Mouse (Mus musculus): Measurements from ENCODE around the gene Akip1. TPM values are rescaled to one million over a fixed set of nuclear protein-coding genes. Genes with fewer than 3 reads are reported as not detected.

Akip1 gene
- polyA plus RNA-seq, 1 experiment: 12.3 TPM

GRCm38 (mm10) chr7:109704016-109704377 is 507 bp downstream of the Akip1 start:
- WGBS: 3% methylated on average over 17 of the region's 17 CpGs
- no peak for DNase-seq (ENCODE audit: low read depth, low spot score)

- DNase-seq (ENCODE audit: low read depth, low spot score): no peak
- WGBS: 26% methylated on average over 3 of the region's 3 CpGs
Observed at GRCm38 (mm10) chr7:109704461-109704860, 971 bp downstream of the Akip1 start.

- 30% methylated on average over 4 of the region's 4 CpGs for WGBS
- peak; percentile 44 for DNase-seq (ENCODE audit: low read depth, low spot score)
Observed at GRCm38 (mm10) chr7:109707023-109707785, 3.7 kb downstream of the Akip1 start.

GRCm38 (mm10) chr7:109708961-109709382 is 5.5 kb downstream of the Akip1 start:
- 60% methylated on average over 3 of the region's 3 CpGs for WGBS
- DNase-seq (ENCODE audit: low read depth, low spot score): no peak

- no peak for DNase-seq (ENCODE audit: low read depth, low spot score)
- WGBS: 38% methylated on average over 1 of the region's 1 CpGs
Observed at GRCm38 (mm10) chr7:109710069-109710468, 6.6 kb downstream of the Akip1 start.

- no peak for DNase-seq (ENCODE audit: low read depth, low spot score)
- WGBS: 92% methylated on average over 7 of the region's 7 CpGs
Observed at GRCm38 (mm10) chr7:109712198-109712597, 8.7 kb downstream of the Akip1 start.

GRCm38 (mm10) chr7:109713434-109713982 is 10.0 kb downstream of the Akip1 start:
- WGBS: 92% methylated on average over 2 of the region's 2 CpGs
- DNase-seq (ENCODE audit: low read depth, low spot score): no peak

- 69% methylated on average over 9 of the region's 9 CpGs for WGBS
- no peak for DNase-seq (ENCODE audit: low read depth, low spot score)
Observed at GRCm38 (mm10) chr7:109719286-109719685, 15.8 kb downstream of the Akip1 start.

GRCm38 (mm10) chr7:109722618-109723017 is 19.1 kb downstream of the Akip1 start:
- 98% methylated on average over 2 of the region's 2 CpGs for WGBS
- no peak for DNase-seq (ENCODE audit: low read depth, low spot score)

- DNase-seq (ENCODE audit: low read depth, low spot score): no peak
- 70% methylated on average over 8 of the region's 8 CpGs for WGBS
Observed at GRCm38 (mm10) chr7:109723114-109723513, 19.6 kb downstream of the Akip1 start.

GRCm38 (mm10) chr7:109723697-109724096 is 20.2 kb downstream of the Akip1 start, which contains the start of gene BC051019:
Gene BC051019 (minus strand): TSS chr7:109723850.
- WGBS: 69% methylated on average over 5 of the region's 5 CpGs
- DNase-seq (ENCODE audit: low read depth, low spot score): no peak

- no peak for DNase-seq (ENCODE audit: low read depth, low spot score)
- WGBS: 85% methylated on average over 5 of the region's 5 CpGs
Observed at GRCm38 (mm10) chr7:109731626-109732025, 28.1 kb downstream of the Akip1 start, which contains the start of gene Ascl3. Gene Ascl3 (minus strand): TSS chr7:109731726.

- WGBS: 64% methylated on average over 4 of the region's 4 CpGs
- DNase-seq (ENCODE audit: low read depth, low spot score): no peak
Observed at GRCm38 (mm10) chr7:109734806-109735205, 31.3 kb downstream of the Akip1 start.

- 35% methylated on average over 5 of the region's 5 CpGs for WGBS
Observed at GRCm38 (mm10) chr7:109739822-109740370, 36.4 kb downstream of the Akip1 start.

GRCm38 (mm10) chr7:109741060-109741459 is 37.6 kb downstream of the Akip1 start:
- DNase-seq (ENCODE audit: low read depth, low spot score): no peak
- 100% methylated on average over 1 of the region's 1 CpGs for WGBS

More at GRCm38 (mm10) chr7:109739822-109740370, 36.4 kb downstream of the Akip1 start:
- no peak for DNase-seq (ENCODE audit: low read depth, low spot score)

- 86% methylated on average over 4 of the region's 4 CpGs for WGBS
- DNase-seq (ENCODE audit: low read depth, low spot score): no peak
Observed at GRCm38 (mm10) chr7:109741703-109742102, 38.2 kb downstream of the Akip1 start.

- WGBS: 39% methylated on average over 1 of the region's 1 CpGs
- DNase-seq (ENCODE audit: low read depth, low spot score): no peak
Observed at GRCm38 (mm10) chr7:109747747-109748146, 44.3 kb downstream of the Akip1 start.

GRCm38 (mm10) chr7:109751427-109752007 is 48.0 kb downstream of the Akip1 start:
- DNase-seq (ENCODE audit: low read depth, low spot score): peak; percentile 35
- WGBS: 2% methylated on average over 13 of the region's 13 CpGs

- under 1% methylated on average over 74 of the region's 74 CpGs for whole genome bisulfite sequencing
- peak; percentile 48 for DNase-seq (ENCODE audit: low read depth, low spot score)
Observed at GRCm38 (mm10) chr7:109752008-109752925, 48.8 kb downstream of the Akip1 start, which contains the start of gene Tmem9b. Gene Tmem9b (minus strand): TSS chr7:109752875.
